Mouse (Mus musculus): ENCODE results near the gene Topors. TPM values are rescaled to one million over a fixed set of nuclear protein-coding genes. Genes with fewer than 3 reads are reported as not detected.

The Topors gene
- polyA plus RNA-seq, 1 experiment from 2014 or later = 30.4 TPM

DNA sequence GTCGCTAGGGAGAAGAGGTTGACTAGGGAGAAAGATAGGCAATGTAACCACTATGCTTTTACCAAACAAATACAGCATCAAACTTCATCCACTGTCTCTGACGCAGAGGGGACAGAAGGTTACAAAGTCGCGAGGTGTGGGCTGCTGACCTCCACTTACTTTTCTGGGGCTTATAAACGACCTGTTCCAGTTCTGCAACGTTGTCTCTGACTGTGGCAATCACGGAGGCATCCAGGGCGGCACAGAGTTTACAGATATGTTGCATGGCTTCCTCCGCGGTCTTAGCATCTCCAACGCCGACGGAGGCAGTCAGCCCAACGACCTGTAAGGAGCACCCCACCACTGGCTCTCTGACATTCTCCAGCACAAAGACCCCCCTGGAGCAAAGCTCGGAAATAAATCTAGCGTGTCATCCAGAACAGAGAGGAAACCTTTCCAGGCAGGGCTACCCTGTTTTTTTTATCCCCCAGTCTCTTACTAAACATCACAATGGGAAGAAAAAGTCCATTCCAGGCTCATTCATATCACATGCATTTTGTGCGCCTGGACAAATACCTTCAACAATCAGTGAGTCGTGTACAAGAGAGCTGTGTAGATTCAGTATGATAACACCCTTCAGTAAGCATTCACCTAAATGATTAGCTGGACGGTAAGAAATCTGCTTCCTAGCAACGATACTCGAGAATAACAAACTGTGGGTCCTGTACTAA is 47.6 kb downstream of the Topors start:
- WGBS = 42% methylated on average over 21 of the region's 21 CpGs
- Histone ChIP-seq H3K27ac (no peak overlapping the region), H3K4me3 (no peak overlapping the region), H3K9ac (no peak overlapping the region), H3K36me3 (replicated peaks) (no peaks in the 10 kb centered on the region), H3K9me3 (no peaks in the 10 kb centered on the region), H3K27me3 (replicated peaks) (no peaks in the 10 kb centered on the region), H3K4me1 (peaks cover 6% of the 10 kb centered on the region; the same call in 1 of the 2 replicates), H3K4me2 (no peak overlapping the region; the same call in 1 of the 2 replicates)
- ATAC-seq (replicated peaks) = no peak

DNA sequence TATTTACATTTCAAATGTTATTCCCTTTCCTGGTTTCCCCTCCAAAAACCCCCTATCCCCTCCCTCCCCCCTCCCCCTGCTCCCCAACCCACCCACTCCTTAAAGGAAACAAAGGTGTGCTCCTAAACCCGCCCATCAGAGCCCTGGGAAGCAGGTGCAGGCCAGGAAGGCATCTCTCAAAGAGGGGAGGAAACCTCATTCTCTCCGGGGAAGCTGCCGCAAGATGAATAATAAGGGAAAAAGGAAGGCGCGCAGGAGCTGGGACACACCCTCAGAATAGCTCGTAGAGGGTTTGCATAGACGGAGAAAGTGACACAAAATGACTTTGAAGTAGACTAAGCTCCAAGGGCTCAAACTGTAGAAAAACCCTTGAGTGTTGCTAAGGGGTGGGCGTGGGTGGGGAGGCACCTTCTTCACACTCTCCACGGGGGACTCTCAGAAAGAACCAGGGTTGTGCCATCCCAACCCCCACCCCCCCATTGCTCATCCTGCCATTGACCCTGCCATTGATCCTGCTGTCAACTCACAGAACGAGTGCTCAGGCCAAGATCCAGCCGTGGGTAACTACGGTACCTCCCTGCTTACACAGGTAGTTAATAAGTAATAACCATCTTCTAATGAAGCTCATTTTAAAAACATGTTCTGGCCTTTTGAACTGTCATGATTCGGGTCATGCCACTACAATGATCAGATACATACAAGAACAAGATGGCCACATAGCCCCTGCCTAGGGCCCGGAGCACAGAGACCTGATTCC is 48.5 kb downstream of the Topors start:
- Histone ChIP-seq H3K36me3 (replicated peaks) (no peaks in the 10 kb centered on the region), H3K9ac (no peak overlapping the region), H3K9me3 (no peaks in the 10 kb centered on the region), H3K27me3 (replicated peaks) (no peaks in the 10 kb centered on the region), H3K27ac (no peak overlapping the region), H3K4me2 (peak overlapping the region; percentile 28), H3K4me1 (peaks cover 6% of the 10 kb centered on the region; the same call in 1 of the 2 replicates), H3K4me3 (no peak overlapping the region)
- WGBS = 42% methylated on average over 14 of the region's 14 CpGs
- no peak for ATAC-seq (replicated peaks)

DNA sequence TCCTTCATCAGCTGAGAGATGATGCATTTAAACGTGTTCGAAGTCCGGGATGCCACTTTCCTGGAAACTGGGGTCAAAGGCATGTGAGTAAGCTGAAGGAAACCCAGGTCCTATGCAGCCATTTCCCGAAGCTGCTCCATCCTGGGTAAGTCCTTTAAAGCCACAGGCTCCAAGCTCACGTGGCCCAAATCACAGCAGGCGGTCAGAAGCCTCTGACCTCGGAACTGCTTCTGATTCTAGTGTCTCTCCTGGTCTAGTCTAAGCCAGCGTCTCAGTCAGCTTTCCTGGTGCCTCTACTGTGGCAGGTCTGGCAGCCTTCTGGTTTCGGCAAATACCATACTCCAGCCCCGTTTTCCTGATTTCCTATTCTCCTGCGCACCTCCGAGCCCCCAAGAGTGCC is 49.2 kb downstream of the Topors start:
- Histone ChIP-seq H3K36me3 (replicated peaks) (no peaks in the 10 kb centered on the region), H3K27me3 (replicated peaks) (no peaks in the 10 kb centered on the region), H3K27ac (no peak overlapping the region), H3K4me2 (peak overlapping the region; percentile 28), H3K9me3 (no peaks in the 10 kb centered on the region), H3K9ac (no peak overlapping the region), H3K4me1 (peaks cover 6% of the 10 kb centered on the region; the same call in 1 of the 2 replicates), H3K4me3 (no peak overlapping the region)
- WGBS = 17% methylated on average over 12 of the region's 12 CpGs
- ATAC-seq (replicated peaks) = no peak

- H3K27me3 ChIP-seq (replicated peaks) = no peaks in the 10 kb centered on the region
- ATAC-seq (replicated peaks) = no peak
- H3K9ac ChIP-seq = no peak overlapping the region
- H3K4me1 ChIP-seq = peaks cover 6% of the 10 kb centered on the region; the same call in 1 of the 2 replicates
- H3K36me3 ChIP-seq (replicated peaks) = no peaks in the 10 kb centered on the region
- no peak overlapping the region for H3K27ac ChIP-seq
- no peak overlapping the region for H3K4me3 ChIP-seq
- no peak overlapping the region for H3K4me2 ChIP-seq
- no peaks in the 10 kb centered on the region for H3K9me3 ChIP-seq
- 74% methylated on average over 7 of the region's 7 CpGs for WGBS
These were observed 51.3 kb downstream of the Topors start for GRCm38 (mm10) chr4:40218382-40218781.

- Histone ChIP-seq H3K9ac (no peak overlapping the region), H3K4me3 (no peak overlapping the region), H3K27me3 (replicated peaks) (no peaks in the 10 kb centered on the region), H3K9me3 (no peaks in the 10 kb centered on the region), H3K36me3 (replicated peaks) (no peaks in the 10 kb centered on the region), H3K4me2 (no peak overlapping the region), H3K27ac (no peak overlapping the region), H3K4me1 (peaks cover 6% of the 10 kb centered on the region; the same call in 1 of the 2 replicates)
- no peak for ATAC-seq (replicated peaks)
- WGBS = 61% methylated on average over 3 of the region's 3 CpGs
These were observed 51.7 kb downstream of the Topors start for GRCm38 (mm10) chr4:40217910-40218309.

- H3K4me3 ChIP-seq = no peak overlapping the region
- H3K36me3 ChIP-seq (replicated peaks) = no peaks in the 10 kb centered on the region
- no peaks in the 10 kb centered on the region for H3K4me1 ChIP-seq
- H3K4me2 ChIP-seq = no peak overlapping the region
- H3K9ac ChIP-seq = no peak overlapping the region
- H3K27me3 ChIP-seq (replicated peaks) = no peaks in the 10 kb centered on the region
- ATAC-seq (replicated peaks) = no peak
- H3K27ac ChIP-seq = no peak overlapping the region
- H3K9me3 ChIP-seq = no peaks in the 10 kb centered on the region
- 92% methylated on average over 4 of the region's 6 CpGs for WGBS
These were observed 57.5 kb downstream of the Topors start for GRCm38 (mm10) chr4:40212177-40212576.

Other genes with a start within 250 kb of the Topors start
- 44.0 and 45.1 TPM in 2 replicates for gene Aco1, start 126.8 kb downstream of the Topors start, polyA plus RNA-seq (2015; fragmentation: Nextera tagmentation; extraction: Ambion mirVana)
- 2.6 and 4.2 TPM in 2 replicates for gene Ddx58, start 30.0 kb downstream of the Topors start, polyA plus RNA-seq (2015; fragmentation: Nextera tagmentation; extraction: Ambion mirVana)
- gene Smim27, start 271 bp downstream of the Topors start, polyA plus RNA-seq (2015; fragmentation: Nextera tagmentation; extraction: Ambion mirVana) = 12.5 and 12.7 TPM in 2 replicates
- gene Ndufb6, start 9.6 kb upstream of the Topors start, polyA plus RNA-seq (2015; fragmentation: Nextera tagmentation; extraction: Ambion mirVana) = 303 and 312 TPM in 2 replicates
- gene Tmem215, start 202.3 kb upstream of the Topors start, polyA plus RNA-seq (2015; fragmentation: Nextera tagmentation; extraction: Ambion mirVana) = 0.68 and 0.70 TPM in 2 replicates

Measured in midbrain, embryonic 15.5 days (tissue).